Mouse (Mus musculus): ENCODE measurements around the gene Slc41a2. TPM values are rescaled to one million over a fixed set of nuclear protein-coding genes. Genes with fewer than 3 reads are reported as not detected.

Slc41a2 gene
- total and polyA plus RNA-seq, 3 experiments, result 0.17 TPM; not detected in 2

DNA sequence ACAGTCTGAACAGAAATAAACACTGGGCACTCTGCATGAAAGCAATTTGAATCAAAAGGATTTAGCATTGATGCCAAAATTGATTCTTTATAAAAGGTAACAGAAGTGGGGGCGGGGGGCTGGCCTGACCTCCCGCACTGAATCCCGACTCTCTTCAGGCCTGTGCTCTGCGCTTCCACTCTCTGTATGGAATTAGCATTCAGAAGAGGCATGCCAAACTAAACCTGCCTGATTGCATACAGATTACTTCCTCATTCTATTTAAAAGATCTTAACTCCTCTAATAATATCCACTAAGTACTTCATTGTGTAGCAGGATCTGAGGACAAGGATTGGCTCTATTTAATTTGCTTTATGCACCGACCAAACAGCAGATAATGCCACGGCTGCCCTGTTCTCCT is 16.2 kb downstream of the Slc41a2 start:
- dilution Hi-C loops (cut with MboI; ENCODE audit: extremely low pct_ligation_motif_present, extremely low pct_unique_long_range_greater_than_20kb, low sequenced_read_pairs) (no loop called here), in situ Hi-C loops (cut with MboI; ENCODE audit: low pct_ligation_motif_present, low pct_unique_long_range_greater_than_20kb, low sequenced_read_pairs) (loop anchor here (25.0 kb wide), 1 partner anchor 409 kb away; no protein-coding TSS in a partner anchor)
- no peak for DNase-seq (ENCODE audit: extremely low read depth)

DNA sequence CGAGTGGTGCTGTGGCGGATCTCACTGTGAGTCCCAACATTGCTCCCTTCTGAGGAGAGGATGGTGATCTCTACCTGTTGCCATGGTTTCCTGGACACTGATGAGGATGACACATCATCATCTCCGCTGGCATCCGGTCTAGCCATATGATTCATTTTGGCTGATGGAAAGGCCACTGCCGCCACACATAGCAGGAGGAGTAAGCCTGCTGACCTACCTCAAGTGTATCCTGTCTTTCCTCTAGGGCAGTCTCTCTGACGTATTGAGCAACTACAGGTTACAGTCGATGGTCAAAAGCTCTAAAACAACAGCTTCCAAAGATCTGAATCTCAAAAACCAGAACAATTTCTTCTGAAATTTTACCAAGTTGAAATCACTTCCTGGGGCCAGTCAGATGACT is 16.8 kb downstream of the Slc41a2 start:
- no peak for DNase-seq (ENCODE audit: extremely low read depth)
- dilution Hi-C loops (cut with MboI; ENCODE audit: extremely low pct_ligation_motif_present, extremely low pct_unique_long_range_greater_than_20kb, low sequenced_read_pairs) (no loop called here), in situ Hi-C loops (cut with MboI; ENCODE audit: low pct_ligation_motif_present, low pct_unique_long_range_greater_than_20kb, low sequenced_read_pairs) (loop anchor here (25.0 kb wide), 1 partner anchor 409 kb away; no protein-coding TSS in a partner anchor)

More for the DNA sequence above, 16.2 kb downstream of the Slc41a2 start:
- no peak for TF ChIP-seq ETS1 (conservative IDR thresholded peaks at IDR 0.05; ENCODE audit: low read depth, low read length)
- TF ChIP-seq MEF2A (IDR thresholded peaks at IDR 0.05; ENCODE audit: borderline replicate concordance, low read depth, low read length), result no peak
- TF ChIP-seq NELFE (IDR thresholded peaks at IDR 0.05; ENCODE audit: low read depth, low read length), result no peak
- no peak for TF ChIP-seq IRF4 (IDR thresholded peaks at IDR 0.05; ENCODE audit: low read depth, low read length)
- Histone ChIP-seq H3K27me3 (replicated peaks) (no peaks in the 10 kb centered on the region), H3K9me3 (replicated peaks; ENCODE audit: low read length) (no peaks in the 10 kb centered on the region), H3K79me2 (replicated peaks; ENCODE audit: control insufficient read depth, extremely low read depth, insufficient read depth, poor library complexity, severe bottlenecking) (no peaks in the 10 kb centered on the region), H3K36me3 (replicated peaks in 1 of 2; ENCODE audit: control insufficient read depth in 1 of 2, insufficient read depth in 1 of 2, low read length in 1 of 2) (no peaks in the 10 kb centered on the region), H3K27ac (ENCODE audit: insufficient read depth, low read depth) (no peak overlapping the region), H3K4me2 (ENCODE audit: insufficient read depth, low read depth, poor library complexity, severe bottlenecking) (no peak overlapping the region), H3K4me1 (ENCODE audit: control insufficient read depth in 1 of 2, insufficient read depth in 2 of 2) (peaks cover 2 to 25% of the 10 kb centered on the region in 2 experiments; a peak in 2 of 4 replicates), H3K9ac (ENCODE audit: insufficient read depth, low read depth) (no peak overlapping the region), H3K4me3 (replicated peaks in 1 of 3; ENCODE audit: low read depth in 2 of 3, low read length in 2 of 3, poor library complexity in 1 of 3) (no peak overlapping the region)

DNA sequence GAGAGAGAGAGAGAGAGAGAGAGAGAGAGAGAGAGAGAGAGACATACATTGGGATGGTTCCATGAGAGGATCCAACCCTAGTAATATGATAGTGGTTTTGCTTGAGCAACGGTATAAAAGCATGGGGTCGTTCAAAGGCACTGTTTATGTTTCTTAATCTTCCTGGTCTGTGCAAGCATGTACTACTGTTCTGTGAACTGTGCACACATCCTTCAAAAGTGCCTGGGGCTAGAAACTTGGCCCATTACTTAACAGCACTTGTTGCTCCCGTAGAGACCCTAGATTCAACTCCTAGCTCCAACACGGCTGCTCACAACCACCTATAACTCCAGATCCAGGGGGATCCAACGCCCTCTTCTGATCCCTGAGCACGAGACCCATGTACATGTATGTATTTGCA is 17.3 kb downstream of the Slc41a2 start:
- H3K27ac ChIP-seq (ENCODE audit: insufficient read depth, low read depth), result no peak overlapping the region
- no peak overlapping the region for H3K4me3 ChIP-seq (replicated peaks in 1 of 3; ENCODE audit: low read depth in 2 of 3, low read length in 2 of 3, poor library complexity in 1 of 3)
- TF ChIP-seq MYC (IDR thresholded peaks at IDR 0.05; ENCODE audit: low read depth, low read length), result no peak
- H3K9me3 ChIP-seq (replicated peaks; ENCODE audit: low read length), result no peaks in the 10 kb centered on the region
- dilution Hi-C loops (cut with MboI; ENCODE audit: extremely low pct_ligation_motif_present, extremely low pct_unique_long_range_greater_than_20kb, low sequenced_read_pairs), result no loop called here
- no peaks in the 10 kb centered on the region for H3K79me2 ChIP-seq (replicated peaks; ENCODE audit: control insufficient read depth, extremely low read depth, insufficient read depth, poor library complexity, severe bottlenecking)
- in situ Hi-C loops (cut with MboI; ENCODE audit: low pct_ligation_motif_present, low pct_unique_long_range_greater_than_20kb, low sequenced_read_pairs), result loop anchor here (25.0 kb wide), 1 partner anchor 408 kb away; no protein-coding TSS in a partner anchor
- H3K4me1 ChIP-seq (ENCODE audit: control insufficient read depth in 1 of 2, insufficient read depth in 2 of 2), result peaks cover 2 to 25% of the 10 kb centered on the region in 2 experiments; a peak in 2 of 4 replicates
- H3K27me3 ChIP-seq (replicated peaks), result no peaks in the 10 kb centered on the region
- no peak overlapping the region for H3K9ac ChIP-seq (ENCODE audit: insufficient read depth, low read depth)
- H3K4me2 ChIP-seq (ENCODE audit: insufficient read depth, low read depth, poor library complexity, severe bottlenecking), result no peak overlapping the region
- DNase-seq (ENCODE audit: extremely low read depth), result no peak
- no peaks in the 10 kb centered on the region for H3K36me3 ChIP-seq (replicated peaks in 1 of 2; ENCODE audit: control insufficient read depth in 1 of 2, insufficient read depth in 1 of 2, low read length in 1 of 2)

More for the DNA sequence above, 16.8 kb downstream of the Slc41a2 start:
- Histone ChIP-seq H3K4me3 (replicated peaks in 1 of 3; ENCODE audit: low read depth in 2 of 3, low read length in 2 of 3, poor library complexity in 1 of 3) (no peak overlapping the region), H3K27me3 (replicated peaks) (no peaks in the 10 kb centered on the region), H3K9me3 (replicated peaks; ENCODE audit: low read length) (no peaks in the 10 kb centered on the region), H3K27ac (ENCODE audit: insufficient read depth, low read depth) (no peak overlapping the region), H3K9ac (ENCODE audit: insufficient read depth, low read depth) (no peak overlapping the region), H3K4me2 (ENCODE audit: insufficient read depth, low read depth, poor library complexity, severe bottlenecking) (no peak overlapping the region), H3K4me1 (ENCODE audit: control insufficient read depth in 1 of 2, insufficient read depth in 2 of 2) (peaks cover 2 to 25% of the 10 kb centered on the region in 2 experiments; a peak in 2 of 4 replicates), H3K36me3 (replicated peaks in 1 of 2; ENCODE audit: control insufficient read depth in 1 of 2, insufficient read depth in 1 of 2, low read length in 1 of 2) (no peaks in the 10 kb centered on the region), H3K79me2 (replicated peaks; ENCODE audit: control insufficient read depth, extremely low read depth, insufficient read depth, poor library complexity, severe bottlenecking) (no peaks in the 10 kb centered on the region)
- TF ChIP-seq CHD2 (IDR thresholded peaks at IDR 0.05; ENCODE audit: low read length), result no peak
- TF ChIP-seq MAX (IDR thresholded peaks at IDR 0.05; ENCODE audit: low read length), result no peak
- no peak for TF ChIP-seq JUN (IDR thresholded peaks at IDR 0.05; ENCODE audit: insufficient read depth, low read depth, low read length)
- TF ChIP-seq IRF4 (IDR thresholded peaks at IDR 0.05; ENCODE audit: low read depth, low read length), result no peak
- TF ChIP-seq GABPA (IDR thresholded peaks at IDR 0.05; ENCODE audit: insufficient replicate concordance, low read depth, low read length), result no peak
- no peak for TF ChIP-seq RAD21 (IDR thresholded peaks at IDR 0.05; ENCODE audit: low read depth, low read length)
- no peak for TF ChIP-seq TCF12 (IDR thresholded peaks at IDR 0.05; ENCODE audit: low read depth, low read length)

All from CH12.LX (cell line).